Mouse (Mus musculus): Measurements from ENCODE around the gene Ncln. TPM values are rescaled to one million over a fixed set of nuclear protein-coding genes. Genes with fewer than 3 reads are reported as not detected.

Gene Ncln
- 42.6 to 86.4 TPM (median 79.6 TPM) in 3 replicates for total RNA-seq (2017)

DNA sequence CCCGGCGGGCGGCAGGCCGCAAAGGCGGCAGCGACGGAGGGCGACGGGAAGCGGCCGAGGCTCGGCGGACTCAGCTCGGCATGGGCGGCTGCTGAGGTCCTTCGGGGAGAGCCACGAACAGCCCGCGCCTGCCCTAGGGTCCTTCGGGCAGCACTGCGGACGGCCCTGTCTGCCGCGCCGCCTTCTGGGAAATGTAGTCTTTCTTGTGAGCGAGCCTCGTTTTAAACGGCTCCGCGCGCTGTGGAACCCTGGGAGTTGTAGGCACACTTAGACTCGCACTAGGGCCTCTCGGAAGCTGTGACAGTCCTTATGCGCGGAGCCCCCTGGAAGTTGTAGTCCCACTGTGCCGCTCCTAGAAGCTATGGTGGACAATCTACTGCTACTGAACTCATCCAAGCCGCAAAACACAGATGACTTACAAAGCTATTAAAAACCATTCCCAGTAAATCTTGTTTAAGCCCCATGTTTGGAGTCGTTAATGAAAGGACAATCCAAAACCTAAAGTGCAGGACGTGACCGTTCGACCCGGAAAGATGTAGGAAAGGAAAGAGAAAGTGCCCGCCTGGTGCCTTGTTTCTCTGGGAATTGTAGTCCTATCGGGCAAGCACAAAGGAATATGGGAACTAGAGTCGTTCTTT is at the start of gene Ncln:
Ncln (minus strand) TSS at position 129 of the 638 bp plus-strand sequence.
- ATAC-seq (replicated peaks; ENCODE audit: insufficient number of reproducible peaks, low FRiP score, low TSS enrichment, poor library complexity, severe bottlenecking) = peak; percentile 71

DNA sequence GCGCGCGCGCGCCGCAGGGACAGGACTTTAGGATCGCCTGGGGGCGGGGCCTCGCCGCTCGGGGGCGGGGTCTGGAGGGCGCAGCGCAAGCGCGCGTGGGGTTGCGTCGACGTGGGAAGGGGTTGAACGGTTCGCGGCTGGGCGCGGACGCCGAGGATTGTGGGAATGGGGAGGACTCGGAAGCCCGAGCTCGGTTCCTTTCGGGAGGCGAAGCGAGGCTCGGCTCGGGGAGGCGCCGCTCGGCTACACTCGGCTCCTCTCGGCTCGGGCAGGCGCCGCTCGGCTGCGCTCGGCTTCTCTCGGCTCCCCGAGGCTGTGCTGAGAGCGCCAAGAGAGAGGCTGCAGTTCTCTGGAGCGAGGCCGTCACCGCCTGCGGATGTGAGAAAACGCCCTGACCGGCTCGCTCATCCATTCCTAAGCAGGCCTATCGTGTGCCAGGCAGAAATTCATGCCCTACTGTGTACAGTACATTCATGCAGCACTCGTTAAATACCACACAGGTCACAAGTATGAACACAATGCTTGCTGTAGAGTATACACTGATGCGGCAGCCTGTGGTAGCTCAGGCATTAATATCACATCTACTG is 49.1 kb upstream of the Ncln start, which contains the start of gene Gna11:
Gna11 (minus strand) TSS at position 30 of the 587 bp plus-strand sequence.
- peak; percentile 82 for ATAC-seq (replicated peaks; ENCODE audit: insufficient number of reproducible peaks, low FRiP score, low TSS enrichment, poor library complexity, severe bottlenecking)

DNA sequence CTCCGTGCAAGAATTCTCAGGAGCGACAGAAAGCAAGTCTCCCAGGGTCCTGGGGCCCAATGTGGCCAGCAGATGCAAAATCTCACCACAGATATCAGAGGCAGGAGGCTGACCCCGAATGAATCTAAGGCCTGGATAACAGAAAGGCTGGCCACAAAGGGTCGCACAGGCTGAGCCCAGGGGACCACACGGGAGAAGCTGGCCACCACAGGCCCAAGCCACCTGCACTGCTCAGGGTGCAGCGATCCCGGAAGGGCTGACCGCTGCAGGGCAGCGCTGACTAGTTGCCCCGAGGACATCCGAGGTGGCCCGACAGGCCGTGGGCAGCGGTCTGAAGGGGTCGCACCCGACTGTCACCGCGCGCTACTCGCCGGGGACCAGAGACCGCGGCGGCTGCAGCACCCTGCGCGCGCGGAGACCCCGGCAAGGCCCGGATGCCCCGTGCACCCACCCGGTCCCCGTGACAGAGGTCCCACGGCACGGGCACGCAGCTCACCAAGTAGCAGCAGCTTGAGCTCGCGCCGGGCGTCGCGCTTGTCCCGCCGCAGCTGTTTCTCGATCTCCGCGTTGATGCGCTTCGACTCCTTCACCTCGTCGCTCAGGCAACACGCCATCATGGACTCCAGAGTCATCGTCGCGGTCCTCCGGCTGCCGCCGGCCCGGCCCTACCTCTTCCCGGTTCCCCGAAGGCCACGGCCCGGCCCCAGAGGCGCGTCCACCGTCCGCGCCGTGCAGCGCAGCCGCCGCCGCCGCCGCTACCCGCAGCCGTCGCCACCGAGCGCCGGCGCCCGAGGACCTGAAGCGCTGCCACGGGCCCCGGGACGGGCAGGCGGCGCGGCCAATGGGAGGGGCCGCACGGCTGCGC is 48.3 kb upstream of the Ncln start:
- no peak for ATAC-seq (replicated peaks; ENCODE audit: insufficient number of reproducible peaks, low FRiP score, low TSS enrichment, poor library complexity, severe bottlenecking)

DNA sequence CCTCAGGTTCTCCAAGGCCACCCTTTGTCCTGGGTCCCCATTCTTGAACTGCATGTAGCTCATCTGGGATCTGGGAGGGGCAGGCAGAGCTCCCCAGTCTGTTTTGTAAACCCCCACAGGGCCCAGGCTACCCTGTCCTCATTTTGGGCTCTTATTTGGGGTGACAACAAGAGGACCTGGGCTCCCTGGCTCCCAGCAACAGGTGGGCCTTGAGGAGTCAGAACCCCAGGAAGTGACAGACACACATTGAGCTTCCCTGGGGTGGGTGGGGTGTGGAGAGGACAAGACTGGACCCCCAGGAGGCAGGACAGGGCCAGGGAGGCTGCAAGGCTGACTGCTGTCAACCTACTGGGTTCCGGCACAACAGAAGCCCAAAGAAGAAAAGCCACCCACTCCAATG is 47.4 kb upstream of the Ncln start:
- ATAC-seq (replicated peaks; ENCODE audit: insufficient number of reproducible peaks, low FRiP score, low TSS enrichment, poor library complexity, severe bottlenecking) = no peak

DNA sequence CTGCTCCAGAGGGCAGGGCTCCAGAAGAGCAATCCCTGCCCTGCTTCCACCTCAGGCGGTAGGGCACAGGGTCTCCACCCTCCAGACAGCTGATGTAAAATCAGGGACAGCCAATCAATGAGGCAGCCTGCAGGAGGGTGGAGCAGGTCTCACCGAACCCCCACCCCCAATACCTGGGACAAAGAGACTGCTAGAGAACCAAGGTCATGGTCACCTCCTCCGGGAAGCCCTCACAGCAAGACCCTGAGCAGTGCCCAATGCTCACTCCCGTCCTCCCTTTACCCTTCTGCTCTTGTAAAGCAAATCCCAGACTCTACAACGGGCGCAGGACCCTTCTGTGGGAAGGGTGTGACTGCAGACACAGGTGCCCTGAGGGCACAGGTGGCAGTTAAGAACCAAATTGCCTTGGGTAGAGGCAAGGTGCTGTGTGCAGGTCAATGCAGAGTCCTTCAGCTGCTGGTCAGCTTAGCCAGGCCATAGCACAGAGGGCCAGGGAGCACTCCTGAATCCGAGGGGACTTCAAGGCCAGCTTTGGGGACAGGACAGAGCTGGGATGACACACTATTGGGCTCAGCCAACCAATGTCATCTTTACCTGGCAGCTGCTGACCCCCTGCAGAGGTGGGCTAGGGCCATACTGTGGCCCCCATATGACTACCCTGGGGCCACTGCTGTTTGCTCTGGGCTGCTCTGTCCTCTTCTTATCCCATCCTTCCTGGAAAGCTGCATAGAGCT is 46.7 kb upstream of the Ncln start:
- ATAC-seq (replicated peaks; ENCODE audit: insufficient number of reproducible peaks, low FRiP score, low TSS enrichment, poor library complexity, severe bottlenecking) = no peak

DNA sequence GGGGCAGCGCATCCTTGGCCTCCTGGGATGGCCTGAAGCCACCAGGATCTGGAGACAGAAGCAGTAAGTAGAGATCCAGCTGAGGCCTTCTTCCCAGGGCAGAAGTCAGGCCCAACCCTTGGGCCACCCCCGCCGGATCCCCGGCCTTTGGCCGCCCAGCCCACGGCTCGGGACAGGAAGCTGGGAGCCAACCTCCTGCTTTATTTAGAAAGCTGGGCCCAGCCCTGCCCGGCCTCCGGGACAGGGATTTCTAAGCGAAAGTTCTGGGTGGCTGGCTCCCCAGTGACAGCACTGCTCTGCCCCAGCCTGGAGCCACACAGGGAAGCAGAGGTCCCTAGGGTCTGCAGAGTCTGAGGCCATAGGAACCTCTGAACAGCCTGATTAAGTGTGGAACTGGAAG is 45.6 kb upstream of the Ncln start:
- no peak for ATAC-seq (replicated peaks; ENCODE audit: insufficient number of reproducible peaks, low FRiP score, low TSS enrichment, poor library complexity, severe bottlenecking)

DNA sequence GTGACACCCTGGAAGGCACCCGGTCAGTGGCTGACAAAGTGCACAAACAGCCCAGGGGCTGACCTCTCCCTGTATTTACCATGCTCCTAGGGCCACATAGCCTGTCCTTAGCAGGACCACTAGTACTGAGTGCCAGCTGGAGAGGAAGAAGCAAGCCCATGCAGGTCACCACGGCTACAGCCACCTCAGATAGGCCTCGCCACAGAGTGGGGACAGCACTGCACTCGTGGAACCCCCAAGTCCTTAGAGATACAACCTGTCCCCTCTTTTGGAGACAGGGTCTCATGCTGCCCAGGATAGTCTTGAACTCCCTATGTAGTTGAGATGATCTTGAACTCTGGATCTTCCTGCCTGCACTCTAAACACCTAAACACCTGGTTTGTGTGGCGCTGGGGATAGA is 45.2 kb upstream of the Ncln start:
- ATAC-seq (replicated peaks; ENCODE audit: insufficient number of reproducible peaks, low FRiP score, low TSS enrichment, poor library complexity, severe bottlenecking) = no peak

DNA sequence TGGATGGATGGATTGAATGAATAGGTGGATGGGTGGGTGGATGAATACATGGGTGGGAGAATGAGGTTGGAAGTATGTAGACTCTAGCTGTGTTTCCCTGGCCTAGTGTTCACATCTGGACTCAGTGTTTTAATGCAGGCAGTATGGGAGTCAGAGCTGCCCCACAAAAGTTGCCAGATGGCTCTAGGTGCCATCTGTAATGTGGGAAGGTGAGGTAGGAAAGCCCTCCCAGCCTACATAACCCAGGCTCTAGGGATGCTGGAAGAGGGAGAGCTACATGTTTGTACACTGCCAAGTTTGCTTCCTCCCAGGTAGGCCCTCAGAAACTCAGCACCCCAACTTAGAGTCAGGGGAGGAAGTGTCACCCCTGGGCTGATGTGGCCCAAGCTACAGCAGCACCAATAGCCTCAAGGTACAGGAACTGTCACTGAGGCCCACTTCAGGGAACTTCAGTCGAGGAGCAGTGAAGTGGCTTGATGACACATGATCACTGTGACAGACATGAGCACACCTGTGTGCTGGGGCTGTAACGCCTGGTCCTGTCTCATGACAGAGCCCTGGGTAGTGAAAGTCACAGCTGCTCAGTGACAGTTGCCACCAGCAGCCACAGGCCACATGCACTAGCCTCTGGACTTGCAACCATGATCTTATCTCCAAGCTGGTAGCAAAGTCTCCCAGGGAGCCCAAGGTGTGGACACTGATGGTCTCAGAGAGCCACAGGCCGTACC is 42.3 kb upstream of the Ncln start:
- 0 out of 2 replicates have a peak, but pooled peaks have one; percentile 4 for ATAC-seq (replicated peaks; ENCODE audit: insufficient number of reproducible peaks, low FRiP score, low TSS enrichment, poor library complexity, severe bottlenecking)

DNA sequence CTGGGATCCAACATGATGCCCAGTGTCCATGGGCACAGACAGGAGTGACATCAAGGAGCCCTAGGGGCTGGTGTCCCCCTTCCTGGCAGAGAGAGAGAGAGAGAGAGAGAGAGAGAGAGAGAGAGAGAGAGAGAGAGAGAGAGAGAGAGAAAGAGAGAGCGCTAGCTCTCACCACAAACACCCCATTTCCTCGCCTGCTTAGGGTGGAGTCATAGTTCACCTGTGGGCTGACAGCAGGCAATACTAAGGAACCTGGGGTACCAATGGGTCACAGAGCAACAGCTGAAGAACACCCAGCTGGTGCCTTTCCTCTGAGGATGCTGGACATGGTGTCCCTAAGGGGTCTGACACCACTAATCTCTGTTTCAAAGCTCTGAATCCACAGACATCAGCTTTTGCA is 41.2 kb upstream of the Ncln start:
- ATAC-seq (replicated peaks; ENCODE audit: insufficient number of reproducible peaks, low FRiP score, low TSS enrichment, poor library complexity, severe bottlenecking) = no peak

DNA sequence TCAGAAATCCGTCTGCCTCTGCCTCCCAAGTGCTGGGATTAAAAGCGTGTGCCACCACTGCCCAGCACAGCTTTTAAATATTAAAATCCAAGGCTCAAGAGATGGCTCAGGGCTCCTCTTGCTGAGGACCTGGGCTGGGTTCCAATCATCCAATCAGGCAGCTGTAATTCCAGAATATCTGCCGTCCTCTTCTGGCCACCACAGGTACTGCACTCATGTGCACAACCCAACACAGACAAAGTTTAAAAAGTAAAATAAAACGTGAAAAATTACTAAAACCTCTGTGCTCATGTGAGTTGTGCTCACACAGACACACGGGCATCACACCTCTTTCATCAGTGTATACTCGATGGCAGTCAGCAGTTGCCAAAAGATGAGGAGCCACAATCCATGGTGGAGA is 40.5 kb upstream of the Ncln start:
- ATAC-seq (replicated peaks; ENCODE audit: insufficient number of reproducible peaks, low FRiP score, low TSS enrichment, poor library complexity, severe bottlenecking) = no peak

DNA sequence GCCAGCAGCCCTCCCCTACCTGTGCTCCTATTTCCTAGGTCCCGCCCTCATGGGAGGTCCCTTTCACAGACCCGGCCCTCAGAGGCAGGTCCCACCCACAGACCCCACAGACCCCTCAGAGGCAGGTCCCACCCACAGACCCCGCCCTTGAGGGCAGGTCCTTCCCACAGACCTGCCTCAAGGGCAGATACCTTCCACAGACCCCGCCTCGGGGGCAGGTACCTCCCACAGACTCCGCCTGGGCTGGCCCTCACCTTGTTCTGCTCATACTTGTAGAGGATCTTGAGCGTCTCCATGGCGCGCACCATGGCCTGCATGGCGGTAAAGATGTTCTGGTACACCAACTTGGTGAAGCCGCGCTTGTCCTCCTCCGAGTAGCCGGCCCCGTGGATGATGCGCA is 38.6 kb upstream of the Ncln start:
- no peak for ATAC-seq (replicated peaks; ENCODE audit: insufficient number of reproducible peaks, low FRiP score, low TSS enrichment, poor library complexity, severe bottlenecking)

DNA sequence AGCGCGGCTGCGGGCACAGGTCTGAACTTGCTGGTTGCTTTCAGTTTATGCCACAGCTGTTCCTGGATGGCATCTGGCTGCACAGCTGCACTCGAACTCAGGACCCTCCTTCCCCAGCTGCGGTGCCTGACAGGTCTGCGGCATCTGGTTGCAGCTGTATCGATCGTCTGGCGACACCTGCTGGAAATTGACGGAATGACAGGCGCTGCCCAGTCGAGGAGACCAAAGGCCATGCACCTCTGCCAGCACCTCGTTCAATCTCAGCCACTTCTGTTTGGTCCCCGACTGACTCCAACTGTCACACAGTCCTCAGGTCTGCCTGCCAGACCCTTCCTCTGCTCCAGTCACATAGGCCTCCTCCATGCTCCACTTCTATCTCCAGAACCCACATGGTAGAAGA is 30.6 kb upstream of the Ncln start:
- peak; percentile 65 for ATAC-seq (replicated peaks; ENCODE audit: insufficient number of reproducible peaks, low FRiP score, low TSS enrichment, poor library complexity, severe bottlenecking)

DNA sequence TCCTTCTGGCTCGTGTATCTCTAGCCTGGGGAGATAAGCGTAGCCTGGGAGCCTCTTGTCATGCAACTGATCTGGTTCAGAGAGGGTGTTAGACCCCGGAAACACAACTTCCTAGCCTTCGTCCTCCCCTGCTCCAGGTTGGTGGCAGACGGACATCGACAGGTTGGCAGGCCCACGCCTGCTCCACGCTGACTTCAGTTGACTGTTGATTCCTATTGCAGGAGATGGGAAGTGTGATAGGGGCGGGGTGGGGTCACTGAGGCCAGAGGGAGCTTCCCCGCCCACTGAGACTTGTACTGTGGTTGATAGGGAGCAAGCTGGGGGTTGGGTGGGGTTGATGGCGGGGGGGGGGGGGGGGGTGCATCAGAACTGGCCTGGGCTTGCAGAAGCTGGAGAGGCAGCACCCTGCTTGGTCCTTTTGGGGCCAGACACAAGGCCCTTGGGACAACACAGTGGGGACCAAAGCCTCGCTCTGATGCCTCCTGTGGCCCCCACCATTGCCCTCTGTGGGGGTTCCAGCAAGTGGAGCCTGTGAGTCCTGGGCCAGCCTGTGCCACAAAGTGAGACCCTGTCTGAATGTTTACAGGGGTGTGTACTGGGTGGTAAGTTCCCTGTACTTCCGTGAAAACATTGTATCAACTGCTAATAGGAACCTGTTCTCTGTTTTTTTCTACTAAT is 29.0 kb upstream of the Ncln start:
- ATAC-seq (replicated peaks; ENCODE audit: insufficient number of reproducible peaks, low FRiP score, low TSS enrichment, poor library complexity, severe bottlenecking) = no peak

DNA sequence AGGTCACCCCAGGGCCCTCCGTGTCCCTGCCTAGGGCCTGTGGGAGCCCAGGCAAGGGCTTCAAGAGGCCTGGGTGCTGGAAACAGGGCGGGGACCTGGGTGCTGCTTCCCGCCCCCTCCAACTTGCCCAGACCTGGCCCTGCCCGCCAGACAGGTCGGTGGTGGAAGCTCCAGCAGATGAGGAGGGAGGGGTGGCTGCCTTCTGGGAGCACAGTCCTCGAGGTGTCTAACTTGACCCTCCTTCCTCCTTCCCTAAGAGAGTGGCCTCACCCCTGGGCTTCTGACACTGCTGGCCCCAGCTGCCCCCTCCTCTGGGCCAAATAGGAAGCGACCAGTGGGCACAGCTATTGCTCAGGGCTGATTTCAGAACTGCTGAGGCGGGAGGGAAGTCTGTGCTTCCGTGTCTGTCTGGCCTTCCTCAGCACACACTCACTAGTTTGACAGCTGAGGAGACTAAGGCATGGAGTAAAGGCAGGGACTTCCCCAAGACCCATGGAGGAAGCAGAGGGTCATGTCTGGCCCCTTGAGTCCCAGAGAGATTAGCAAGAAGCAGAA is 27.9 kb upstream of the Ncln start, which contains the start of gene Gna15:
Gna15 (minus strand) TSS at position 175 of the 555 bp plus-strand sequence.
- ATAC-seq (replicated peaks; ENCODE audit: insufficient number of reproducible peaks, low FRiP score, low TSS enrichment, poor library complexity, severe bottlenecking) = peak; percentile 64

DNA sequence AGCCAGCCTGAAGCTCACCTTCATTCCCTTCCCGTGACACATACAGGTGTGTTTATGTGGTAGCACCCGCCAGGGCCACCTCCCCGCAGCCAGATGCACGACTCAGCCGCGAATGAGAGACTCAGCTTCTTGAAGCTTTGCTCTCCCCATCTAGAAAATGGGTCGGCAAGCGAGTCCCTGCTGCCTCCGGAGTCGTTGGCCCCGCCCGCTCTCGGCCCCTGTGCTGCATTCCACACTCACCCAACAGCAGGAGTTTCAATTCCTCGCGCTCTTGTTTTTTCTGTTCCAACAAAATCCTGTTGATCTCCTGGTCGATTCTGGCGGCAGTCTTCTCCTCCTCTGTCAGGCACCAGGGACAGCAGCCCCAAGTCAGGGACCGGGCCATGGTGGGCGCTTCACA is 27.4 kb upstream of the Ncln start:
- ATAC-seq (replicated peaks; ENCODE audit: insufficient number of reproducible peaks, low FRiP score, low TSS enrichment, poor library complexity, severe bottlenecking) = no peak

DNA sequence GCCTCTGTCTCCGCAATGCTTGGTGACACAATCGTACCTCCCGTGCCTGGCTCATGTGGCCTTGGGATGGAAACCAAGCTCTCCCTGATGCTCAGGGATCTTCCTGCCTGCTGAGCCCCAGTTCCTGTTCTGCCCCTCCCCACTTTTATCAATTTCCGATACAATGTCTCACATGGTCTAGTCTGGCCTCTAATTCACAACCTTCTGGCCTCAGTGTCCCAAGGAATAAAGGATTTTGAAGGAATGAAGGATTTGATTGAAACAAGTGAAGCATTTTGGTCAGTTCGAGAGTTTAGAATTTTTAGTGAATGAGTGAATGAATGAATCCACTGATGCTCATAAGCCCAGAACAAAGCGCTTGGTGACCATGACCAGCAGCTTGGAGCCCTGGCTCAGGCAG is 26.9 kb upstream of the Ncln start:
- no peak for ATAC-seq (replicated peaks; ENCODE audit: insufficient number of reproducible peaks, low FRiP score, low TSS enrichment, poor library complexity, severe bottlenecking)

DNA sequence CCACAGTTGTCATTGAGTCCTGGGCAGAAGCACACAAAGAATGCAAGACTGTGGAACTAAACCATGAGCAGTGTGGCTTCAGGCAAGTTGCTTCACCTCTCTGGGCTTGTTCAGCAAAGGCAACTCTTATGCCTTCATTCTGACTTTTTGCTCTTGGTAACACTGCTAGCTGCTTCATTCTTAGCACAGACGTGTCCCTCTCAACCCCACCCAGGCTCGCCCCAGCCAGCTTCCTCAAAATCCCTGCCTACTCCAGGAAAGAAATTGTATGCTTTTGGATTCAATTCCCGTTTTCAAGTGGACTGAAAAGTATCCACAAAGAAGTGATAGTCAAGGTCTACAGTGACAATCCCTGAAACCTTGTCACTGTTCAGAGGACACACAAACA is 23.8 kb upstream of the Ncln start:
- ATAC-seq (replicated peaks; ENCODE audit: insufficient number of reproducible peaks, low FRiP score, low TSS enrichment, poor library complexity, severe bottlenecking) = no peak

Measured in monocyte, adult 5-6 weeks (primary cell).